Mouse (Mus musculus): ENCODE results near the gene 2900026A02Rik. TPM values are rescaled to one million over a fixed set of nuclear protein-coding genes. Genes with fewer than 3 reads are reported as not detected.

2900026A02Rik gene
- polyA plus RNA-seq, 1 experiment from 2014 or later: 5.3 TPM

DNA sequence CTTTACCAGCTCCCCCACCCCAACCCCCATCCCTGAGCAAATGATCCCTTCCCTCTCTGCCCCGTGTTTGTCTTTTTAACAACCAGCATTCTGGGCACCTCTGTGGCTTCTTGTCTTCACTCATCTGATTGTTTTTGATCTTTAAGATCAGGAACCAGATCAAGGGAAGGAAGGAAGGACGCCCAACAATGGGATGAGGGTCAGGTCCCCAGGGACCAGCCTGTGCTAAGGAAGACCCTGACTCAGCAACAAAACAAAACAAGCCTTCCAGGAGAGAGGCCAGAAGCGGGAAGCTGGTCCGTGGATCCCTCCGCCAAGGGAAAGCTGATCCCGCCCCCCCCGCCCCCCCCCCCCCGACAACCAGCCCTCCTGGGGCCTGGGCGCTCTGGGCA is 41.6 kb downstream of the 2900026A02Rik start:
- WGBS: 11% methylated on average over 2 of the region's 9 CpGs
- Histone ChIP-seq H3K27me3 (ENCODE audit: control insufficient read depth, insufficient read depth, low read length) (no peaks in the 10 kb centered on the region), H3K4me2 (replicated peaks; ENCODE audit: low read depth) (peak overlapping the region; percentile 44; the same call in 1 of the 2 replicates), H3K9me3 (ENCODE audit: control insufficient read depth, low read length) (no peaks in the 10 kb centered on the region), H3K9ac (ENCODE audit: low read length) (0 out of 2 replicates have a peak overlapping the region, but pooled peaks have one; percentile 52), H3K4me3 (ENCODE audit: low read depth, low read length) (no peak overlapping the region), H3K27ac (replicated peaks) (peak overlapping the region; percentile 67), H3K4me1 (replicated peaks; ENCODE audit: control insufficient read depth, insufficient read depth) (no peaks in the 10 kb centered on the region), H3K36me3 (ENCODE audit: control insufficient read depth, insufficient read depth, low read length) (0 out of 2 replicates have a peak, but pooled peaks cover 1% of the 10 kb centered on the region)
- DNase-seq (ENCODE audit: low spot score) (no peak), ATAC-seq (ENCODE audit: low FRiP score, low TSS enrichment) (no peak)
- TF ChIP-seq CTCF (IDR thresholded peaks at IDR 0.05; ENCODE audit: low read depth) (no peak), EP300 (optimal IDR thresholded peaks at IDR 0.05) (no peak)

DNA sequence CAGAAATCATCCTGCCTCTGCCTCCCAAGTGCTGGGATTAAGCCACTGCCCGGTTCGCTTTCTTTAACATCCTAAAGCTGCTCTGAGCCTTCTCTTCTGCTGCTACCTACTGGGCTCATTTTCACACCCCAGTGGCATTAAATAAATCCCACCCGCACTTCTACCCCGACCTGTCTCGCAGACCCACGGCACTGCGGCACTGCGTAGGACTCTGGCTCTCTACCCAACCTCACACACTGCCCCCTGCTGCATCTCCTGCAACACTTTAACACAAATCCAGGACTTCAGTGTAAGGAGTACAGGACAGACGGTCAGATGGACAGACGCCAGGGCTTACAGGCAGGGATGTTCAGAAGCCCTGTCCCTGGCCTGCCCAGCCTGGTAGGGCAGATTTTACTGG is 45.1 kb downstream of the 2900026A02Rik start:
- no peaks in the 10 kb centered on the region for H3K4me1 ChIP-seq (replicated peaks; ENCODE audit: control insufficient read depth, insufficient read depth)
- WGBS: 80% methylated on average over 10 of the region's 10 CpGs
- H3K9me3 ChIP-seq (ENCODE audit: control insufficient read depth, low read length): no peaks in the 10 kb centered on the region
- ATAC-seq (ENCODE audit: low FRiP score, low TSS enrichment) (no peak), DNase-seq (ENCODE audit: low spot score) (no peak)
- H3K4me3 ChIP-seq (ENCODE audit: low read depth, low read length): no peak overlapping the region
- no peaks in the 10 kb centered on the region for H3K27me3 ChIP-seq (ENCODE audit: control insufficient read depth, insufficient read depth, low read length)
- H3K36me3 ChIP-seq (ENCODE audit: control insufficient read depth, insufficient read depth, low read length): no peaks in the 10 kb centered on the region
- H3K9ac ChIP-seq (ENCODE audit: low read length): no peak overlapping the region
- H3K4me2 ChIP-seq (replicated peaks; ENCODE audit: low read depth): no peak overlapping the region
- TF ChIP-seq CTCF (IDR thresholded peaks at IDR 0.05; ENCODE audit: low read depth) (peak; percentile 24), EP300 (optimal IDR thresholded peaks at IDR 0.05) (no peak)
- no peak overlapping the region for H3K27ac ChIP-seq (replicated peaks)

DNA sequence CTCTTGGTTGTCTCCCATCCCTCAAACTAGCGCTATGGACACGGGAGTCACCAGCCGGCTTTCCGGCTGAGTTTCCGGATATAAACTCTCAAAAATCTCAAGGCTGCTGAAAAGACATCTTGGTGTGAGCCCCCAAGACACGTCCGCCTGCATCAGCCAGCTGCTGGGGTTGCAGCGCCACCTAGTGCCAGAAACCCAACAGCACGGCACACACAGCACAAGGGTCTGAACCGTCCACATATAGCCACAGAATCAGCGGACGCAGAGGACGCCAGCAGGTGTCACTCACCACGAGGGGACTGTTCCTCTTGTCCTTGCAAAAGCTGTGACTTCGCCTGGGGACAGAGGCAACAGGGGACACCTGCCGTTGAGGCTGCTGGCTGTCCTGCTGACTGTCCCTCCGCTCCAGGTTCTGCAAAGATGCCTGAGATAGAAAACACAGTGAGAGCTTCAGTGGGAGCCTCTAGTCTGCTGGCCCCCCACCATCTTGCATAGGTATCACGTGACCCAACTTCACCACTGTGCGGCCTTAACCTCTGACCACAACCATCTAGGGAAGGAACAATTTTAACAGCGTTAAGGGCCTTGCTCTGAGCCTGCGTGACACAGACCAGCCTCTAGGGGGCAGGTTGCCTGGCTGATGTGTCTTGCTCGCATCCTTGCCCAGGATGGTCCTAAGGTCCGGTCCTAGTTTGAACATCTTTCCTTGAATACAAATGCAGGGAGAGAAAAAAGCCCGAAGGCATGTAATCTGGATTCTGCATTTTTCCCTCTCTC is 45.9 kb downstream of the 2900026A02Rik start:
- no peak overlapping the region for H3K9ac ChIP-seq (ENCODE audit: low read length)
- peak; percentile 52 for DNase-seq (ENCODE audit: low spot score)

DNA sequence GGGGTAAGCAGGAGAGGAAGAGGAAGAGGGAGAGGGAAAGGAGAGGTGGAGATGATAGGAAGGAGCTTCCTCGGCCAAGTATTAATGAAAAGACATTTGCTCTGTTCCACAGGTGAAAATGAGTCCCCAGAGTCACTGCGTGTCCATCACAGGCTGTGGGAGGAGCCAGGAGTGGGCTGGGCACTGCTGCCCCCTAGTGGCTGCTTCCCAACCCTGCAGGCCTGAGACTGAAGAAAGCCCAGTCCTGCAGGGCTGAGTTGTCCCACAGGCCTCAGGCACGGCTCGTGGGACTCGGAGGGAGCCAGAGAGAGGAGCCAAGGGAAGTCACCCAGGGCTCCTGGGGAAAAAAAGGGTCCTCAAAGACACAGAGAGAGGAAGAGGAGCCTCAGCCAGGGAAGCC is 47.7 kb downstream of the 2900026A02Rik start:
- WGBS: 15% methylated on average over 5 of the region's 5 CpGs
- no peak overlapping the region for H3K9ac ChIP-seq (ENCODE audit: low read length)
- no peak overlapping the region for H3K4me2 ChIP-seq (replicated peaks; ENCODE audit: low read depth)
- no peaks in the 10 kb centered on the region for H3K9me3 ChIP-seq (ENCODE audit: control insufficient read depth, low read length)
- no peak overlapping the region for H3K4me3 ChIP-seq (ENCODE audit: low read depth, low read length)
- no peak overlapping the region for H3K27ac ChIP-seq (replicated peaks)
- H3K4me1 ChIP-seq (replicated peaks; ENCODE audit: control insufficient read depth, insufficient read depth): no peaks in the 10 kb centered on the region
- H3K27me3 ChIP-seq (ENCODE audit: control insufficient read depth, insufficient read depth, low read length): no peaks in the 10 kb centered on the region
- H3K36me3 ChIP-seq (ENCODE audit: control insufficient read depth, insufficient read depth, low read length): no peaks in the 10 kb centered on the region
- ATAC-seq (ENCODE audit: low FRiP score, low TSS enrichment) (peak; percentile 30; the same call in 1 of the 2 replicates), DNase-seq (ENCODE audit: low spot score) (peak; percentile 85)
- TF ChIP-seq CTCF (IDR thresholded peaks at IDR 0.05; ENCODE audit: low read depth): peak; percentile 97
- no peak for TF ChIP-seq EP300 (optimal IDR thresholded peaks at IDR 0.05)

More for the DNA sequence above, 45.9 kb downstream of the 2900026A02Rik start:
- ATAC-seq (ENCODE audit: low FRiP score, low TSS enrichment): no peak
- 50% methylated on average over 24 of the region's 24 CpGs for WGBS
- no peak overlapping the region for H3K4me2 ChIP-seq (replicated peaks; ENCODE audit: low read depth)
- no peaks in the 10 kb centered on the region for H3K27me3 ChIP-seq (ENCODE audit: control insufficient read depth, insufficient read depth, low read length)
- no peaks in the 10 kb centered on the region for H3K4me1 ChIP-seq (replicated peaks; ENCODE audit: control insufficient read depth, insufficient read depth)
- H3K27ac ChIP-seq (replicated peaks): no peak overlapping the region
- no peaks in the 10 kb centered on the region for H3K36me3 ChIP-seq (ENCODE audit: control insufficient read depth, insufficient read depth, low read length)
- no peaks in the 10 kb centered on the region for H3K9me3 ChIP-seq (ENCODE audit: control insufficient read depth, low read length)
- no peak overlapping the region for H3K4me3 ChIP-seq (ENCODE audit: low read depth, low read length)
- TF ChIP-seq EP300 (optimal IDR thresholded peaks at IDR 0.05) (no peak), CTCF (IDR thresholded peaks at IDR 0.05; ENCODE audit: low read depth) (peak; percentile 76)

DNA sequence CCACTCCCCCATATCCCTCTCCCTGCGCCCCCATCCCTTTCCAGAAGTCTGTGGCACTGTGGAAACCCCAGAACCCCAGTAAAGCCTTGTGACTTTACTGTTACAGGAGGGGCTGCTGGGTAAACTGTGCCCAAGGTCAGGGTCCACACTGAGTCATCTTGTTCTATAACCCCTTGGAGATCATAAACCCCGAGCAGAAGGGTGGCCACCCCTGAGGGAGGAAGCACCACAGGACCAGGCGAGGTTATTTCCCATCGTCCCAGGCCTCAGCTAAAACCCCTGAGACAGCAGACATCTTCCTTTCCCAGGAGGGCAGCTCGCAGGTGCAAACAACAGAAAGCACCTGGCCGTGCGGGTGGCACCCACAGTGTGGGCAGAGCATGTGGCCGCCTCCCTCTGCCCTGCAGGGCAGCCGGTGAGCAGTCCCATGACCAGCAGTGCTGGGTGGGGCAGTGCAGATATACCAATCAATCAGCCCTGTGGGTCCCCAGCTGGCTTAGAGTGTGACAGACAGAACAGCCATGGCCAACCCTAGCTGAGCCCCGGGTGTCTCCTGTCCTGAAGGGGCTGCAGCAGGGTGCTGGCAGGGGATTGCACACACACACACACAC is 49.0 kb downstream of the 2900026A02Rik start:
- TF ChIP-seq CTCF (IDR thresholded peaks at IDR 0.05; ENCODE audit: low read depth) (no peak), EP300 (optimal IDR thresholded peaks at IDR 0.05) (no peak)
- ATAC-seq (ENCODE audit: low FRiP score, low TSS enrichment): peak; percentile 86
- Histone ChIP-seq H3K4me2 (replicated peaks; ENCODE audit: low read depth) (no peak overlapping the region), H3K9me3 (ENCODE audit: control insufficient read depth, low read length) (no peaks in the 10 kb centered on the region), H3K27me3 (ENCODE audit: control insufficient read depth, insufficient read depth, low read length) (no peaks in the 10 kb centered on the region), H3K4me1 (replicated peaks; ENCODE audit: control insufficient read depth, insufficient read depth) (no peaks in the 10 kb centered on the region), H3K9ac (ENCODE audit: low read length) (no peak overlapping the region), H3K4me3 (ENCODE audit: low read depth, low read length) (no peak overlapping the region), H3K36me3 (ENCODE audit: control insufficient read depth, insufficient read depth, low read length) (no peaks in the 10 kb centered on the region), H3K27ac (replicated peaks) (peak overlapping the region; percentile 18; the same call in 1 of the 2 replicates)
- DNase-seq (ENCODE audit: low spot score): peak; percentile 77
- 65% methylated on average over 10 of the region's 10 CpGs for WGBS
